Comparison of ENCODE assay signal across 21 mouse cellular contexts in the genomic region with DNA sequence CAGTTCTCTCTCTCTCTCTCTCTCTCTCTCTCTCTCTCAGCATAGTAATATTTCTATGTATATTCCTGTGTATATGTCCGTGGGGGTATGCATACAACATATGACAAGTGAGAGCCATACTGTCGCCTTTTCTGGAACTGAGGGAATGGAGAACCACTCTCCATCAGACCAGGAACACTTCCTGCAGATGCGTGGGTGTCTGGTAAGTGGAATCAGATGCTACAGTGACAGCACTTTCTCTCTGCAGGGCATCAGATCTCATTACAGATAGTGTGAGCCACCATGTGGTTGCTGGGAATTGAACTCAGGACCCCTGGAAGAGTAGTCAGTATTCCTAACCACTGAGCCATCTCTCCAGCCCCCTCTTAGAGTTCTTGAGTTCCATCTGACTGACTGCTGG.
"Had no signal": no experiment of that assay in that cellular context is flagged by ENCODE, and none has a peak within 500 bp of the region (broad histone marks: within the 10 kb centered on the region; RNA-seq: fewer than 3 reads in every experiment).

No protein-coding gene starts in this region.

- DNase-seq: heart, postnatal 10 days; heart, postnatal 14 days; heart, postnatal 36 days; heart, postnatal 4 days; kidney, adult 18-20 months; kidney, adult 2 months; kidney, adult 8-10 months; kidney, adult 9 months; kidney, postnatal 10 days; kidney, postnatal 14 days; kidney, postnatal 25 days; kidney, postnatal 36 days; kidney, postnatal 4 days; layer of hippocampus, adult 9-11 months; layer of hippocampus, postnatal 36 days had no signal

- ATAC-seq: hindbrain, embryonic 16.5 days; hindbrain, postnatal 0 days; inflammation-experienced regulatory T-cells, adult 6 months; intestine, embryonic 15.5 days; intestine, embryonic 16.5 days; intestine, postnatal 0 days had no signal
